Mouse (Mus musculus): ENCODE measurements around the gene Wnt6. TPM values are rescaled to one million over a fixed set of nuclear protein-coding genes. Genes with fewer than 3 reads are reported as not detected.

The Wnt6 gene
- total RNA-seq (2023), result not detected

DNA sequence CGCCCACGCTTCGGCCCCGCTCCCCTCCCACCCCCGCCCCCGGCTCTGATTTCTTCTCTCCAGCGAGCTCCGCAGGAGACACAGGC lies at the start of gene Wnt6:
TSS of gene Wnt6 (plus strand) at position 48 of the 86 bp plus-strand sequence.

DNA sequence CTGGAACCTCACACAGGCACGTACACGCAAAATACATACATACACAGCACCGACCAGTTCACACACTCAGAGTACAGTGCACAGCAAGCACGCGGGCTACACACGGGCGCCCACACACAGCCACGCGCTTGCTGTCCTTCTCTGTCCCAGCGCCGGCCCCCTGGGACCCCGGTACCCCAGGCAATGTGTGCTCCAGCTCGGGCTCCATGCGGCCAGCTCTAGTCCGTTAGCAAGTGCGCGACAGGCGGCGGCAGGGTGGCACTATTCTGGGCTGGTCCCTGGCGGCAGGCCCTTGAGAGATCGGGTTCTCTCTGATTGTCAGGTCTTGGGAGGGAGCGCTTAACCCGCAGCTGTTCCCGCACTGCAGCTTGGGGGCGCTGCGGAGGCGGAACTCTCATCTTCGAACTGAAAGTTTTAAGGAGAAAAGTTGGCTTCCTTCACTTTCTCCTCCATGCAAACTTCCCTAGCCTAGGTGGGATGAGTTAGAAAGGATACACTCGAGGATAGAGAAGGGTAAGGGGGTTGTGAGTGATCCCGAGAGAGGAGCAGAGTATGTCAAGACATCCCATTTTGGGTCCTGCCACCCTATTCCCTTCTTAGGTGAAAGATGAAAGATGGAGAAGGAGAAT lies 22.9 kb upstream of the Wnt6 start, which contains the start of gene Prkag3:
TSS of gene Prkag3 (minus strand) at position 579 of the 629 bp plus-strand sequence.

DNA sequence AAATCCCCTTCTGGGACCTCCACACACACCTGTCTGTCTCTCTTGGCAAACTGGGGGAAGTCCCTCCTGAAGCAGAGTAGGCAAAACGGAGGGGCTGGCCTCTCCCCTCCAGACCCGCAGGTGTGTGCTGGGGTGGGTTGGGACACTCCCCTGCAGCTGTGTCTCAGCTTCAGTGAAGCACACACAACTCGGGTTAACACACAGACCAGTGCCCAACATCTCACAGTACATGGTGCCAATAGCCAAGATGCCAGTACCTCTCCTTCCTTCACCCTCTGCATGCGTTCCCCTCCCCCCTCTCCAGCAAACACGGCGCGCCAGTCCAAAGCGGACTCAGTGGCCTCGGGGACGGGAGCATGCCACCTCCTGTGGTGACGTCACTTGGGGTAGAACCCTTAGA lies 19.6 kb downstream of the Wnt6 start, which contains the start of gene Wnt10a:
TSS of gene Wnt10a (plus strand) at position 268 of the 400 bp plus-strand sequence.

Other genes with a start within 250 kb of the Wnt6 start
- gene Plcd4, start 229.0 kb upstream of the Wnt6 start, total RNA-seq (2023), result 0.88 TPM
- 33.8 TPM for gene Usp37, start 227.6 kb upstream of the Wnt6 start, total RNA-seq (2023)
- 45.9 TPM for gene Zfp142, start 183.6 kb upstream of the Wnt6 start, total RNA-seq (2023)
- 6.5 TPM for gene Bcs1l, start 183.6 kb upstream of the Wnt6 start, total RNA-seq (2023)
- 31.7 TPM for gene Rnf25, start 170.5 kb upstream of the Wnt6 start, total RNA-seq (2023)
- gene Stk36, start 170.4 kb upstream of the Wnt6 start, total RNA-seq (2023), result not detected
- 54.8 TPM for gene Ttll4, start 110.1 kb upstream of the Wnt6 start, total RNA-seq (2023)
- 3.5 TPM for gene Cyp27a1, start 58.3 kb upstream of the Wnt6 start, total RNA-seq (2023)
- not detected for gene Prkag3, start 22.7 kb upstream of the Wnt6 start, total RNA-seq (2023)
- 0.62 TPM for gene Wnt10a, start 19.6 kb downstream of the Wnt6 start, total RNA-seq (2023)
- not detected for gene Cdk5r2, start 83.0 kb downstream of the Wnt6 start, total RNA-seq (2023)
- not detected for gene Fev, start 113.5 kb downstream of the Wnt6 start, total RNA-seq (2023)
- not detected for gene Cryba2, start 121.3 kb downstream of the Wnt6 start, total RNA-seq (2023)
- gene Cfap65, start 163.7 kb downstream of the Wnt6 start, total RNA-seq (2023), result not detected
- gene Ihh, start 179.8 kb downstream of the Wnt6 start, total RNA-seq (2023), result 0.44 TPM